Mouse (Mus musculus): ENCODE data around the gene Olfr1239.

The Olfr1239 gene

GRCm38 (mm10) chr2:89420307-89420706, at the start of gene Olfr1239:
TSS of gene Olfr1239 (minus strand) at chr2:89420407.
- no peak for DNase-seq

- no peak for DNase-seq
Observed at GRCm38 (mm10) chr2:89442900-89443299, 22.7 kb upstream of the Olfr1239 start, which contains the start of gene Olfr1240. TSS of gene Olfr1240 (minus strand) at chr2:89443000.

GRCm38 (mm10) chr2:89414557-89414956, 5.7 kb downstream of the Olfr1239 start:
- DNase-seq, result no peak

DNA sequence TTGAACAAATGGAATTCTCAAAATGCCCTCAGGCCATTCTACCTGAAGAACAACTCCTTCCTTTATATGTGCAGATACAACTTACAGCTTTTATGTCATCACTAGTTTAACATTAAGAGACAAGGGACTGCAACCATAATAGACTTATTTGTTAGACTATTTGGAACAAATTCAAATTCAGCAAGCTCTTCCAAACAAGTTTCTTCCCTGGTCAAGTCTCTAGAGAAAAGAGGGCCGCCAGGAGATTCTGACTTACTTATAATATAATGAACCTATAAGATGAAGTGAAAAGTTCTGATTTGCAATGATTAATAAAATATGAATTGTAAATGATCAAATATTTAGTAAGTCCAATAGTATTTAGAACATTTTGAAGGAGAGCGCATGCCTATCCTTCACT, 10.6 kb downstream of the Olfr1239 start, which contains the start of gene Olfr1238:
Gene Olfr1238, minus strand, starts transcription at position 101 of the 400 bp plus-strand sequence.
- no peak for DNase-seq

- DNase-seq, result no peak
Observed at GRCm38 (mm10) chr2:89400882-89401281, 19.3 kb downstream of the Olfr1239 start.
